Mouse (Mus musculus) erythroblast, adult 5-6 weeks (primary cell): Measurements from ENCODE around the gene Gdi1. TPM values are rescaled to one million over a fixed set of nuclear protein-coding genes. Genes with fewer than 3 reads are reported as not detected.
"Not testable (repeated sequence)": the region's sequence is repeated elsewhere in the genome, so short reads cannot be mapped to it uniquely, and the experiment has no call there.

ENCODE experiments used
- ATAC-seq: replicated peaks from 2 replicates; pipeline ENCODE4 v1.8.0; 2016; ENCODE audit warnings: moderate number of reproducible peaks, mild to moderate bottlenecking, moderate TSS enrichment, inconsistent platforms; ENCODE audit not compliant: poor library complexity, low FRiP score, severe bottlenecking
- total RNA-seq, 2 experiments: library from RNA; stranded (forward) in 1 of 2; stranded (reverse) in 1 of 2; fragments of 150-400 nt in 1 of 2; fragments of 200-764, 138-1000 nt in 1 of 2; gene quantifications; 2 replicates each; pipeline versions ENCODE4 v1.2.3 to v1.2.4; 2015 to 2017; ENCODE audit warnings: low replicate concordance in 2 of 2

The Gdi1 gene
- total RNA-seq, 2 experiments from 2014 or later = 60.1 to 145 TPM

- ATAC-seq = peak; percentile 98
Measured at GRCm38 (mm10) chrX:74312540-74313464, 8.0 kb downstream of the Gdi1 start, which contains the start of gene Fam50a. Gene Fam50a, plus strand, starts transcription at chrX:74313033.

GRCm38 (mm10) chrX:74328725-74329161 lies 23.9 kb downstream of the Gdi1 start, which contains the start of gene Plxna3:
Gene Plxna3, plus strand, starts transcription at chrX:74329066.
- peak; percentile 69; the same call in 1 of the 2 replicates for ATAC-seq

GRCm38 (mm10) chrX:74329215-74329671 lies 24.4 kb downstream of the Gdi1 start:
- ATAC-seq = no peak

GRCm38 (mm10) chrX:74330166-74330930 lies 25.6 kb downstream of the Gdi1 start:
- no peak for ATAC-seq

GRCm38 (mm10) chrX:74352645-74353466 lies 48.1 kb downstream of the Gdi1 start:
- ATAC-seq = peak; percentile 60

GRCm38 (mm10) chrX:74353467-74353770 lies 48.6 kb downstream of the Gdi1 start, which contains the start of gene Lage3:
Gene Lage3, minus strand, starts transcription at chrX:74353618.
- ATAC-seq = peak; percentile 99

- not testable (repeated sequence) for ATAC-seq
Measured at GRCm38 (mm10) chrX:74357069-74357468, 52.3 kb downstream of the Gdi1 start.

GRCm38 (mm10) chrX:74359171-74359570 lies 54.4 kb downstream of the Gdi1 start:
- ATAC-seq = no peak

Other genes starting within 250 kb of the Gdi1 start
- not detected in 2 replicates for gene Opn1mw, start 177.5 kb upstream of the Gdi1 start, total RNA-seq (2015; ENCODE audit: low replicate concordance)
- not detected in 2 replicates for gene Opn1mw, start 177.5 kb upstream of the Gdi1 start, total RNA-seq (2017; ENCODE audit: low replicate concordance)
- 8.5 and 9.4 TPM in 2 replicates for gene Mecp2, start 169.6 kb upstream of the Gdi1 start, total RNA-seq (2015; ENCODE audit: low replicate concordance)
- 7.2 and 11.4 TPM in 2 replicates for gene Mecp2, start 169.6 kb upstream of the Gdi1 start, total RNA-seq (2017; ENCODE audit: low replicate concordance)
- gene Tex28, start 137.2 kb upstream of the Gdi1 start, total RNA-seq (2015; ENCODE audit: low replicate concordance) = not detected in 2 replicates
- gene Tex28, start 137.2 kb upstream of the Gdi1 start, total RNA-seq (2017; ENCODE audit: low replicate concordance) = not detected in 2 replicates
- not detected in 2 replicates for gene Tktl1, start 127.7 kb upstream of the Gdi1 start, total RNA-seq (2015; ENCODE audit: low replicate concordance)
- gene Tktl1, start 127.7 kb upstream of the Gdi1 start, total RNA-seq (2017; ENCODE audit: low replicate concordance) = not detected in 2 replicates
- 103 and 133 TPM in 2 replicates for gene Flna, start 55.2 kb upstream of the Gdi1 start, total RNA-seq (2015; ENCODE audit: low replicate concordance)
- 189 and 215 TPM in 2 replicates for gene Flna, start 55.2 kb upstream of the Gdi1 start, total RNA-seq (2017; ENCODE audit: low replicate concordance)
- gene Emd, start 50.3 kb upstream of the Gdi1 start, total RNA-seq (2015; ENCODE audit: low replicate concordance) = 26.3 and 29.0 TPM in 2 replicates
- 5.7 and 25.5 TPM in 2 replicates for gene Emd, start 50.3 kb upstream of the Gdi1 start, total RNA-seq (2017; ENCODE audit: low replicate concordance)
- 743 and 770 TPM in 2 replicates for gene Rpl10, start 34.2 kb upstream of the Gdi1 start, total RNA-seq (2015; ENCODE audit: low replicate concordance)
- 310 and 397 TPM in 2 replicates for gene Rpl10, start 34.2 kb upstream of the Gdi1 start, total RNA-seq (2017; ENCODE audit: low replicate concordance)
- gene Taz, start 23.1 kb upstream of the Gdi1 start, total RNA-seq (2015; ENCODE audit: low replicate concordance) = 11.5 and 29.0 TPM in 2 replicates
- gene Taz, start 23.1 kb upstream of the Gdi1 start, total RNA-seq (2017; ENCODE audit: low replicate concordance) = 7.2 and 24.5 TPM in 2 replicates
- 27.9 and 29.0 TPM in 2 replicates for gene Dnase1l1, start 22.7 kb upstream of the Gdi1 start, total RNA-seq (2015; ENCODE audit: low replicate concordance)
- 17.3 and 29.3 TPM in 2 replicates for gene Dnase1l1, start 22.7 kb upstream of the Gdi1 start, total RNA-seq (2017; ENCODE audit: low replicate concordance)
- 144 and 155 TPM in 2 replicates for gene Atp6ap1, start 7.9 kb upstream of the Gdi1 start, total RNA-seq (2015; ENCODE audit: low replicate concordance)
- gene Atp6ap1, start 7.9 kb upstream of the Gdi1 start, total RNA-seq (2017; ENCODE audit: low replicate concordance) = 143 and 265 TPM in 2 replicates
- 16.9 and 18.8 TPM in 2 replicates for gene Fam50a, start 8.0 kb downstream of the Gdi1 start, total RNA-seq (2015; ENCODE audit: low replicate concordance)
- 6.1 and 36.1 TPM in 2 replicates for gene Fam50a, start 8.0 kb downstream of the Gdi1 start, total RNA-seq (2017; ENCODE audit: low replicate concordance)
- gene Plxna3, start 24.1 kb downstream of the Gdi1 start, total RNA-seq (2015; ENCODE audit: low replicate concordance) = 0.42 TPM in 1 of 2 replicates, not detected in the other
- 0.34 and 2.6 TPM in 2 replicates for gene Plxna3, start 24.1 kb downstream of the Gdi1 start, total RNA-seq (2017; ENCODE audit: low replicate concordance)
- gene Lage3, start 48.6 kb downstream of the Gdi1 start, total RNA-seq (2015; ENCODE audit: low replicate concordance) = 4.2 and 10.9 TPM in 2 replicates
- 2.4 and 10.9 TPM in 2 replicates for gene Lage3, start 48.6 kb downstream of the Gdi1 start, total RNA-seq (2017; ENCODE audit: low replicate concordance)
- 4.0 and 15.0 TPM in 2 replicates for gene Ubl4a, start 68.2 kb downstream of the Gdi1 start, total RNA-seq (2015; ENCODE audit: low replicate concordance)
- 3.4 and 6.7 TPM in 2 replicates for gene Ubl4a, start 68.2 kb downstream of the Gdi1 start, total RNA-seq (2017; ENCODE audit: low replicate concordance)
- 1.9 and 2.1 TPM in 2 replicates for gene Slc10a3, start 68.4 kb downstream of the Gdi1 start, total RNA-seq (2015; ENCODE audit: low replicate concordance)
- 1.8 and 3.0 TPM in 2 replicates for gene Slc10a3, start 68.4 kb downstream of the Gdi1 start, total RNA-seq (2017; ENCODE audit: low replicate concordance)
- 3.7 and 9.4 TPM in 2 replicates for gene Fam3a, start 88.3 kb downstream of the Gdi1 start, total RNA-seq (2015; ENCODE audit: low replicate concordance)
- 4.0 and 8.8 TPM in 2 replicates for gene Fam3a, start 88.3 kb downstream of the Gdi1 start, total RNA-seq (2017; ENCODE audit: low replicate concordance)
- gene Ikbkg, start 88.3 kb downstream of the Gdi1 start, total RNA-seq (2015; ENCODE audit: low replicate concordance) = 5.2 and 14.0 TPM in 2 replicates
- 19.8 and 36.4 TPM in 2 replicates for gene Ikbkg, start 88.3 kb downstream of the Gdi1 start, total RNA-seq (2017; ENCODE audit: low replicate concordance)
- 89.3 and 104 TPM in 2 replicates for gene G6pdx, start 124.2 kb downstream of the Gdi1 start, total RNA-seq (2015; ENCODE audit: low replicate concordance)
- gene G6pdx, start 124.2 kb downstream of the Gdi1 start, total RNA-seq (2017; ENCODE audit: low replicate concordance) = 46.4 and 58.4 TPM in 2 replicates
- not detected in 2 replicates for gene Gm6880, start 176.4 kb downstream of the Gdi1 start, total RNA-seq (2015; ENCODE audit: low replicate concordance)
- gene Gm6880, start 176.4 kb downstream of the Gdi1 start, total RNA-seq (2017; ENCODE audit: low replicate concordance) = not detected in 2 replicates